ENCODE assay signal across 13 mouse cellular contexts in the genomic region with DNA sequence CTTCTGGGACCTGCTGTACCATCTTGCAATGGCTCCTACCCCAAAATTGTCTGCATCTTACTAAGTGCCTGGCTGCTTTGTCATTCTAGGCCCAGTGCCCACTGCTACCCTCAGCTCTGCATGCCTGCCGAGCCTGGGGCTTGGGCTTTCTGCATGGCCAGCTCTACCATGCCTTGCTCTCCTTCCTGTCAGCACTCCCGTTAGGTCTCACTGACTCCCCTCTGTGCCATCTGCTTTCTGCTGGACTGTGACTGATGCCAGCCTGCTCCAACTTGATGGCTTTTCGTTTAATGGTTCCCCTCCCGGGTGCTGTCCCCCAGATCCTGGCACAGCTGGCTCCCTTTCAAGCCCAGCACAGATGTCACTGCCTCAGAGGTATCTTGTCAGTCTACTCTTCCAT.
DNase-seq lines count a peak whose midpoint lies in the region; ATAC-seq and TF ChIP-seq lines count a peak whose summit lies in the region.
"Had no signal": no experiment of that assay in that cellular context is flagged by ENCODE, and none has a peak within 500 bp of the region (broad histone marks: within the 10 kb centered on the region; RNA-seq: fewer than 3 reads in every experiment).

No protein-coding gene starts in this region.

- H3K4me1 ChIP-seq in hindbrain, embryonic 15.5 days (replicated peaks), result 0 out of 2 replicates have a peak, but pooled peaks cover 3% of the 10 kb centered on the region
- H3K4me1 ChIP-seq in hindbrain, embryonic 12.5 days, result peaks cover 8% of the 10 kb centered on the region

- no peak overlapping the region for H3K4me2 ChIP-seq in hindbrain, embryonic 15.5 days
- no peak overlapping the region for H3K4me2 ChIP-seq in hindbrain, embryonic 12.5 days (replicated peaks)
- H3K4me2 ChIP-seq: lung, embryonic 15.5 days had no signal

- WGBS in hindbrain, embryonic 15.5 days, result 38% methylated on average over 4 of the region's 4 CpGs
- 73% methylated on average over 4 of the region's 4 CpGs for WGBS in hindbrain, embryonic 12.5 days

- DNase-seq in 3134 (ENCODE audit: extremely low read depth, insufficient read length, low spot score), result peak; percentile 31
- DNase-seq in brain, embryonic 14.5 days (ENCODE audit: low read depth), result peak; percentile 24
- DNase-seq in cerebellum, postnatal 10 days, result peak; percentile 90 to 95
- no peak for DNase-seq in layer of hippocampus, adult 2 months (ENCODE audit: low spot score in 2 of 2)
- DNase-seq: adrenal gland, adult 8-10 months; forebrain, postnatal 0 days; heart, adult 2 months; thymus, postnatal 14 days had no signal

- ATAC-seq in hindbrain, embryonic 15.5 days (ENCODE audit: low FRiP score, low read depth), result peak; percentile 57
- ATAC-seq in hindbrain, embryonic 12.5 days (ENCODE audit: low FRiP score), result no peak
- no peak for ATAC-seq in erythroid progenitor cell, adult 5-6 weeks (replicated peaks; ENCODE audit: low FRiP score, poor library complexity, severe bottlenecking)
- ATAC-seq: forebrain, postnatal 0 days had no signal

- H3K9ac ChIP-seq in hindbrain, embryonic 15.5 days, result no peak overlapping the region
- H3K9ac ChIP-seq in hindbrain, embryonic 12.5 days, result no peak overlapping the region
- H3K9ac ChIP-seq: forebrain, postnatal 0 days; lung, embryonic 15.5 days had no signal

- H3K4me3 ChIP-seq in hindbrain, embryonic 15.5 days, result no peak overlapping the region
- no peak overlapping the region for H3K4me3 ChIP-seq in hindbrain, embryonic 12.5 days
- no peak overlapping the region for H3K4me3 ChIP-seq in layer of hippocampus, adult 2 months
- H3K4me3 ChIP-seq: heart, adult 2 months; lung, embryonic 15.5 days had no signal

- no peaks in the 10 kb centered on the region for H3K27me3 ChIP-seq in hindbrain, embryonic 15.5 days
- H3K27me3 ChIP-seq in hindbrain, embryonic 12.5 days, result no peaks in the 10 kb centered on the region
- H3K27me3 ChIP-seq: lung, embryonic 15.5 days had no signal

- 0 out of 2 replicates have a peak overlapping the region, but pooled peaks have one; percentile 35 for H3K27ac ChIP-seq in hindbrain, embryonic 15.5 days (replicated peaks)
- no peak overlapping the region for H3K27ac ChIP-seq in hindbrain, embryonic 12.5 days
- H3K27ac ChIP-seq in layer of hippocampus, adult 2 months, result no peak overlapping the region
- H3K27ac ChIP-seq: heart, adult 2 months; lung, embryonic 15.5 days; stomach, postnatal 0 days had no signal

- H3K36me3 ChIP-seq in hindbrain, embryonic 15.5 days, result no peaks in the 10 kb centered on the region
- H3K36me3 ChIP-seq in hindbrain, embryonic 12.5 days, result no peaks in the 10 kb centered on the region
- H3K36me3 ChIP-seq: lung, embryonic 15.5 days had no signal

- no peak for TF ChIP-seq POLR2A in brain, embryonic 14.5 days (IDR thresholded peaks at IDR 0.05; ENCODE audit: borderline replicate concordance, extremely low read depth, insufficient read depth, insufficient read length, poor library complexity, severe bottlenecking)

- H3K9me3 ChIP-seq in hindbrain, embryonic 15.5 days, result no peaks in the 10 kb centered on the region
- H3K9me3 ChIP-seq in hindbrain, embryonic 12.5 days (replicated peaks), result no peaks in the 10 kb centered on the region
- H3K9me3 ChIP-seq: lung, embryonic 15.5 days had no signal

- TF ChIP-seq CTCF in brain, embryonic 14.5 days (IDR thresholded peaks at IDR 0.05; ENCODE audit: borderline replicate concordance, extremely low read depth, insufficient read depth, insufficient read length), result no peak
- TF ChIP-seq CTCF in layer of hippocampus, adult 2 months (conservative IDR thresholded peaks at IDR 0.05), result no peak

Comparison
In these comparisons a context has a peak if more than half of its experiments do, and no peak if none do; other contexts are left out.
1. DNase-seq: peak in 3134 (single experiment), brain, embryonic 14.5 days (single experiment) and cerebellum, postnatal 10 days (2 of 2); none in layer of hippocampus, adult 2 months (0 of 2).